Mouse (Mus musculus) liver, embryonic 13.5 days (tissue): ENCODE measurements at regions not wholly inside any gene's neighbourhood (a gene's known extent, or its start where the extent isn't known, plus 50 kb on each side); places are given as distances from the start of the nearest gene placed in this dataset.

Experiments used
- ATAC-seq: fragments of 200-750 bp; cut with Nextera tagmentation; 2 replicates; pipeline ENCODE4 v1.8.0; 2017; ENCODE audit warnings: low read depth, mild to moderate bottlenecking, moderate number of reproducible peaks, moderate library complexity
- DNase-seq: peaks from one replicate; pipeline ENCODE4 v3.0.0; 2022
- H3K27ac ChIP-seq: fragments of 300-500 bp; sonication (generic); 2 replicates; pipeline ENCODE4 v1.5.1; 2015; ENCODE audit warnings: moderate library complexity, mild to moderate bottlenecking, inconsistent platforms
- H3K27me3 ChIP-seq: fragments of 300-500 bp; sonication (generic); 2 replicates; pipeline ENCODE4 v1.6.1; 2015; ENCODE audit warnings: mild to moderate bottlenecking, inconsistent platforms
- H3K36me3 ChIP-seq: fragments of 300-500 bp; sonication (generic); 2 replicates; pipeline ENCODE4 v1.6.1; 2015; ENCODE audit warnings: mild to moderate bottlenecking, inconsistent platforms
- H3K4me1 ChIP-seq: fragments of 300-500 bp; sonication (generic); replicated peaks from 2 replicates; pipeline ENCODE4 v1.6.1; 2015; ENCODE audit warnings: inconsistent platforms
- H3K4me2 ChIP-seq: fragments of 300-500 bp; sonication (generic); 2 replicates; pipeline ENCODE4 v1.6.1; 2015; ENCODE audit warnings: inconsistent platforms, mild to moderate bottlenecking, moderate library complexity
- H3K4me3 ChIP-seq: fragments of 300-500 bp; sonication (generic); replicated peaks from 2 replicates; pipeline ENCODE4 v1.5.1; 2015; ENCODE audit warnings: mild to moderate bottlenecking, inconsistent platforms
- H3K9ac ChIP-seq: fragments of 300-500 bp; sonication (generic); 2 replicates; pipeline ENCODE4 v1.6.1; 2015; ENCODE audit warnings: mild to moderate bottlenecking, inconsistent platforms
- H3K9me3 ChIP-seq: fragments of 300-500 bp; sonication (generic); replicated peaks from 2 replicates; pipeline ENCODE4 v1.6.1; 2016; ENCODE audit warnings: inconsistent platforms
- WGBS: fragments of 180-500 bp; shearing (Covaris S2); methylation state at CpG from one replicate; pipeline ENCODE4 v1.1.7; 2015; ENCODE audit not compliant: insufficient replicate concordance; 5-methylcytosine and 5-hydroxymethylcytosine counted together

DNA sequence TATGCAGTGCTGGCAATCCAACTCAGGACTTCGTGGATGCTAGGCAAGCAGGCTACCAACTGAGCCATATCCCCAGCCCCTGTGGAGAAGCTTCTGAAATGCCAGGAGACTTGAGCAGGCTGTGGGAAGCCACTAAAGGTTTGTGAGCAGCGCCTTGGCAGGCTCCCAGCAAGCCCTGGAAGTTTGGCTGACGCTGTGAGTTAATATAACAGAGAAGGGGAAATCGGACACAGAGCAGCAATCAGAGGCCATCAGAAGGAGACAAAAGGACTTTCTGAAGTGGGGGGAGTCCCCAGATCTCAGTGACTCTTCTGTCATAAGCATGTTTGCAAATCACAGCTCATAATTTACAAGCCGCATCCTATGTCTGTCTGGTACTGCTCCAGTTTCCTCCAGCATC lies 224.8 kb downstream of the Bcor start:
- no peaks in the 10 kb centered on the region for H3K4me1 ChIP-seq
- DNase-seq: no peak
- H3K27me3 ChIP-seq: no peaks in the 10 kb centered on the region
- 67% methylated on average over 5 of the region's 5 CpGs for WGBS
- no peak overlapping the region for H3K4me2 ChIP-seq
- no peak for ATAC-seq
- no peak overlapping the region for H3K27ac ChIP-seq
- no peak overlapping the region for H3K9ac ChIP-seq
- H3K9me3 ChIP-seq: no peaks in the 10 kb centered on the region
- H3K4me3 ChIP-seq: no peak overlapping the region
- no peaks in the 10 kb centered on the region for H3K36me3 ChIP-seq

DNA sequence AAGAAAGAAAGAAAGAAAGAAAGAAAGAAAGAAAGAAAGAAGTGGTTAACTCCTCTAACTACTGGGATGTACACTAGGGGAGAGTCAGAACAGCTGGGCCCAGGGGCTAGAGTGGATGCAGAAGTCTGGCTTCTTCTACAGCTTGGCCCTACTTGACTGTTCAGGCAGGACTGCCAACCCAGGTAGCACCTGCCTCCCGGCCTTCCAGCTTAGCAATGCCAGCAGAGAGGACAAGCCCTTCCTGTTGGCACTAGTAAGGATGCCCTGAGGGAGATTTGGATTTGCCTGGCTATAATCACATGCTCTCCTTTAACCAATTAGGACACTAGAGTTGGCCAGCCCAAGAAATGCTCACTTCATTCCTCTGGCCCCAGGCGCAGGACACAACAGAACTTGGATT lies 219.9 kb downstream of the Bcor start:
- Histone ChIP-seq H3K27ac (no peak overlapping the region), H3K4me2 (no peak overlapping the region), H3K27me3 (no peaks in the 10 kb centered on the region), H3K4me3 (no peak overlapping the region), H3K9me3 (no peaks in the 10 kb centered on the region), H3K4me1 (no peaks in the 10 kb centered on the region), H3K9ac (no peak overlapping the region), H3K36me3 (no peaks in the 10 kb centered on the region)
- no peak for ATAC-seq
- WGBS: 74% methylated on average over 2 of the region's 2 CpGs
- DNase-seq: no peak

DNA sequence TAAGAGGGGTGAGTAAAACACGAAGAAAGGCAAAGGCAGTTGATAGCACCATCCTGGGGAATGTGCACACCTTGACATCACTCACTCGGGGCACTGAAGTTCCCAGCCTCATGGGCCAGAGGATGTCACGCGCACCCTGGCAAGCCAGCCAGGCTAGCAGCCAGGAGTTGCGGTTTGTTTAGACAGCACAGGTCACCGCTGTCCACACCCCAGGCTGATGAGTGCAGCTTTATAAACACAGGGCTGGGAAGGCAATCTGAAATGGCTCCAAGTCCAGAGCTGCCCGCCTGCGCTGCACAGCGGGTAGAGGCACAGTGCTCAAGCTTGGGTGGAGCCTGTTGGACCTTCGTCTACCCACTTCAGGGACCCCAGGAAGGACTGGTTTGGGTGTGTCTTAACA lies 216.8 kb downstream of the Bcor start:
- Histone ChIP-seq H3K9me3 (no peaks in the 10 kb centered on the region), H3K36me3 (no peaks in the 10 kb centered on the region), H3K4me3 (no peak overlapping the region), H3K9ac (no peak overlapping the region), H3K4me1 (no peaks in the 10 kb centered on the region), H3K27ac (no peak overlapping the region), H3K4me2 (no peak overlapping the region), H3K27me3 (no peaks in the 10 kb centered on the region; the same call in 1 of the 2 replicates)
- no peak for DNase-seq
- ATAC-seq: peak; percentile 36; the same call in 1 of the 2 replicates
- WGBS: 51% methylated on average over 10 of the region's 10 CpGs

- Histone ChIP-seq H3K9ac (no peak overlapping the region), H3K36me3 (no peaks in the 10 kb centered on the region), H3K4me2 (no peak overlapping the region), H3K4me3 (no peak overlapping the region), H3K27me3 (no peaks in the 10 kb centered on the region; the same call in 1 of the 2 replicates), H3K4me1 (no peaks in the 10 kb centered on the region), H3K9me3 (no peaks in the 10 kb centered on the region), H3K27ac (no peak overlapping the region)
- ATAC-seq (no peak), DNase-seq (no peak)
- WGBS: 45% methylated on average over 6 of the region's 6 CpGs
These were observed 215.6 kb downstream of the Bcor start for GRCm38 (mm10) chrX:11944574-11944973.

DNA sequence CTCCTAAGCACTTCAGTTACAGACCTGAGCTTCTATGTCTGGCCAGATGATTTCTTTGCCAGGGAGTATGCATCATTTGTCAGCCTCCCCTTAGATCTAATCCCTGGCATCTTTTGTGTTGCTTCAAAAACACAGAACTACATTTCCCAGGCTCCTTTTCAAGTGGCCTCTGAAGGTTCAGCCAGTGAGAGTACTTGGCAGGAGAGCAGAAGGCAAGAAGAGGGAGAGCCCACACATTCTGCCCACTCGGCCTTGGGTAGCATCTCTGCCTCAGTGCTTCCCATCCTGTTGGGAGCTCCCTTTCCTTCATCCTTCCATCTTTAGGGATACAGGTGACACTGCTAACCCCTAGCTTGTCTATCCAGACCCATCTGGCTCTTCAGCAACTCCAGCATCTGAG lies 214.9 kb downstream of the Bcor start:
- no peak for DNase-seq
- no peak overlapping the region for H3K4me3 ChIP-seq
- H3K4me1 ChIP-seq: no peaks in the 10 kb centered on the region
- H3K27me3 ChIP-seq: no peaks in the 10 kb centered on the region; the same call in 1 of the 2 replicates
- H3K36me3 ChIP-seq: no peaks in the 10 kb centered on the region
- ATAC-seq: no peak
- H3K9me3 ChIP-seq: no peaks in the 10 kb centered on the region
- 31% methylated on average over 1 of the region's 1 CpGs for WGBS
- no peak overlapping the region for H3K4me2 ChIP-seq
- no peak overlapping the region for H3K9ac ChIP-seq
- H3K27ac ChIP-seq: no peak overlapping the region

GRCm38 (mm10) chrX:11952193-11952592 lies 208.0 kb downstream of the Bcor start:
- H3K27me3 ChIP-seq: no peaks in the 10 kb centered on the region
- no peaks in the 10 kb centered on the region for H3K9me3 ChIP-seq
- 37% methylated on average over 2 of the region's 2 CpGs for WGBS
- H3K4me1 ChIP-seq: peaks cover 8% of the 10 kb centered on the region
- no peak overlapping the region for H3K4me2 ChIP-seq
- H3K36me3 ChIP-seq: no peaks in the 10 kb centered on the region
- DNase-seq (no peak), ATAC-seq (no peak)
- H3K4me3 ChIP-seq: no peak overlapping the region
- H3K9ac ChIP-seq: no peak overlapping the region
- no peak overlapping the region for H3K27ac ChIP-seq

GRCm38 (mm10) chrX:11956194-11956593 lies 204.0 kb downstream of the Bcor start:
- no peak overlapping the region for H3K27ac ChIP-seq
- H3K9ac ChIP-seq: no peak overlapping the region
- H3K4me1 ChIP-seq: peaks cover 8% of the 10 kb centered on the region
- H3K9me3 ChIP-seq: no peaks in the 10 kb centered on the region
- H3K4me2 ChIP-seq: no peak overlapping the region
- ATAC-seq: no peak
- no peak overlapping the region for H3K4me3 ChIP-seq
- DNase-seq: no peak
- H3K27me3 ChIP-seq: no peaks in the 10 kb centered on the region
- 45% methylated on average over 3 of the region's 3 CpGs for WGBS
- H3K36me3 ChIP-seq: no peaks in the 10 kb centered on the region

- DNase-seq (no peak), ATAC-seq (no peak)
- WGBS: 53% methylated on average over 6 of the region's 6 CpGs
- Histone ChIP-seq H3K27me3 (no peaks in the 10 kb centered on the region), H3K4me1 (peaks cover 8% of the 10 kb centered on the region), H3K4me3 (no peak overlapping the region), H3K9ac (no peak overlapping the region), H3K27ac (no peak overlapping the region), H3K36me3 (no peaks in the 10 kb centered on the region), H3K9me3 (no peaks in the 10 kb centered on the region), H3K4me2 (no peak overlapping the region)
These were observed 203.1 kb downstream of the Bcor start for GRCm38 (mm10) chrX:11957011-11957410.

DNA sequence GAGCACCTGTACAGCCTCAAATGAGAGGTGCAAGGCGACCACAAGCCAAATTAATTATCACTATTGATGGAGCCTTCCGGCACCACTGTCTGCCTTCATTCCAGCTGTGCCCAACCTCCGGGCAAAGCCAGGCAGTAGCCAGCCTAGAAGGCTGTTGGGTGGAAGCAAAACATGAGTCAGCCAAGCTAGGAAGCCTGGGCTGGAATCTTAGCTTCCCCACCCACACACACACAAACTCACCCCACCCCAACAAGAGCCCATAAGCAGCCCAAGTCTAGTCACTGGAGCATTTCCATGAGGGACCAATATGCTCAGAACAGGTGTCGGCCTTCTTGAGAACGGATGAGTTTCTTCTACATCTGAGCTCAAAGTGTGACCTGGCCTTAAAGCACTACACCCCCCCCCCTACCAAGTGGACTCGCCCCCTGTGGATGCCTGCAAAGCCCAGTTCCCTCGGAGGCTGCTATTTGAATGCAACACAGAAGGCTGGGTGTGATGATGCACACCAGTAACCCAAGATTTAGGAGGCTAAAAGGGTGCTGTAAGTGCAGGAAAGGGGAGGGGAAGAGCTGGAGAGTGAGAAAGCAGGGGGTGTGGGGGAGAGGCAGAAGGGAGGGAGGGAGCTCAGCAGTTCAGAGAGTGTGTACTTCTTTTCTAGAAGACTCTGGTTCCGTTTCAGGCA lies 200.1 kb downstream of the Bcor start:
- H3K9ac ChIP-seq: no peak overlapping the region
- no peaks in the 10 kb centered on the region for H3K9me3 ChIP-seq
- H3K4me2 ChIP-seq: no peak overlapping the region
- 66% methylated on average over 8 of the region's 8 CpGs for WGBS
- no peaks in the 10 kb centered on the region for H3K27me3 ChIP-seq
- no peaks in the 10 kb centered on the region for H3K36me3 ChIP-seq
- ATAC-seq (no peak), DNase-seq (no peak)
- H3K4me3 ChIP-seq: no peak overlapping the region
- no peak overlapping the region for H3K27ac ChIP-seq
- H3K4me1 ChIP-seq: peaks cover 15% of the 10 kb centered on the region

DNA sequence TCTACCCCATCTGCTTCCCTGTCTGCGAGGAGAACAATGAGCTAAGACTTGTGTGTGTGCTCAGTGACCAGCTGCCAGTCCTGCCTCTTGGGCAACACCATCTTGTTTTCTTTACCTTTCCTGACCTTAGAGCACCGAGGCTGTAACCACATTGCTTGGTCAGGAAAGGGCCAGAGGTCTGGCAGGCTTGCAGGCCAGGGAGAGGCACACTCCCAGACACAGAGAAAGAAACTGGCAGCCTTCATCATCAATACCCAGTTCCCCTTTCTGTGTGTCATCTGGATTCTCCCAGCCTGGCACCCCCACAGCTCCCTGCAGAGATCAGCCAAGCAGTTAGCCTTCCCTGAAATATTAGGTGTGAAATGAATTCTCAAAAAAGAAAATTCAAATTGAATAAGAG lies 198.8 kb downstream of the Bcor start:
- no peak overlapping the region for H3K4me3 ChIP-seq
- no peaks in the 10 kb centered on the region for H3K9me3 ChIP-seq
- no peak for DNase-seq
- H3K4me1 ChIP-seq: peaks cover 11% of the 10 kb centered on the region
- no peak for ATAC-seq
- no peaks in the 10 kb centered on the region for H3K36me3 ChIP-seq
- 27% methylated on average over 2 of the region's 2 CpGs for WGBS
- no peak overlapping the region for H3K9ac ChIP-seq
- no peaks in the 10 kb centered on the region for H3K27me3 ChIP-seq
- no peak overlapping the region for H3K27ac ChIP-seq
- no peak overlapping the region for H3K4me2 ChIP-seq

- no peak for ATAC-seq
- H3K9me3 ChIP-seq: no peaks in the 10 kb centered on the region
- H3K9ac ChIP-seq: no peak overlapping the region
These were observed 195.7 kb downstream of the Bcor start for GRCm38 (mm10) chrX:11964428-11964827.

GRCm38 (mm10) chrX:11978679-11979078 lies 181.5 kb downstream of the Bcor start:
- no peaks in the 10 kb centered on the region for H3K9me3 ChIP-seq
- no peaks in the 10 kb centered on the region for H3K27me3 ChIP-seq
- H3K27ac ChIP-seq: no peak overlapping the region
- peaks cover 6% of the 10 kb centered on the region; the same call in 1 of the 2 replicates for H3K4me1 ChIP-seq
- ATAC-seq: no peak
- no peaks in the 10 kb centered on the region for H3K36me3 ChIP-seq
- 50% methylated on average over 4 of the region's 4 CpGs for WGBS
- no peak for DNase-seq
- H3K9ac ChIP-seq: no peak overlapping the region
- H3K4me2 ChIP-seq: no peak overlapping the region
- no peak overlapping the region for H3K4me3 ChIP-seq

More at GRCm38 (mm10) chrX:11964428-11964827, 195.7 kb downstream of the Bcor start:
- 75% methylated on average over 3 of the region's 3 CpGs for WGBS
- no peak for DNase-seq
- Histone ChIP-seq H3K27me3 (no peaks in the 10 kb centered on the region), H3K4me1 (peaks cover 7% of the 10 kb centered on the region), H3K27ac (no peak overlapping the region), H3K4me2 (no peak overlapping the region), H3K4me3 (no peak overlapping the region), H3K36me3 (no peaks in the 10 kb centered on the region)
